Mouse (Mus musculus) left cerebral cortex, adult 2 months (tissue): ENCODE data around the gene 4930412O13Rik. TPM values are rescaled to one million over a fixed set of nuclear protein-coding genes. Genes with fewer than 3 reads are reported as not detected.

Experiments used
- DNase-seq, 2 experiments: peaks; one replicate each; pipeline ENCODE4 v3.0.0; 2021 to 2022; ENCODE audit warnings: low spot score in 2 of 2, mixed read lengths in 1 of 2; ENCODE audit errors: extremely low spot score in 1 of 2
- H3K27ac ChIP-seq: fragments of 200-600 bp; 2 replicates; pipeline ENCODE4 v1.8.1; 2022
- H3K4me3 ChIP-seq: fragments of 200-600 bp; 2 replicates; pipeline ENCODE4 v1.8.1; 2022
- CTCF ChIP-seq: fragments of 200-600 bp; IDR thresholded peaks from 2 replicates; pipeline ENCODE4 v1.8.1; 2022; ENCODE audit warnings: antibody characterized with exemption, mild to moderate bottlenecking, moderate library complexity
- intact Hi-C: fragments of 180-260 bp; cut with DNase I; formaldehyde crosslinking; loops from one replicate; pipeline ENCODE4 v1.15.1; 2025
- total RNA-seq, 2 experiments: library from RNA; stranded (reverse); gene quantifications; 2 replicates each; pipeline ENCODE4 v1.2.3; 2021

4930412O13Rik gene
- total RNA-seq, 2 experiments from 2014 or later: not detected

DNA sequence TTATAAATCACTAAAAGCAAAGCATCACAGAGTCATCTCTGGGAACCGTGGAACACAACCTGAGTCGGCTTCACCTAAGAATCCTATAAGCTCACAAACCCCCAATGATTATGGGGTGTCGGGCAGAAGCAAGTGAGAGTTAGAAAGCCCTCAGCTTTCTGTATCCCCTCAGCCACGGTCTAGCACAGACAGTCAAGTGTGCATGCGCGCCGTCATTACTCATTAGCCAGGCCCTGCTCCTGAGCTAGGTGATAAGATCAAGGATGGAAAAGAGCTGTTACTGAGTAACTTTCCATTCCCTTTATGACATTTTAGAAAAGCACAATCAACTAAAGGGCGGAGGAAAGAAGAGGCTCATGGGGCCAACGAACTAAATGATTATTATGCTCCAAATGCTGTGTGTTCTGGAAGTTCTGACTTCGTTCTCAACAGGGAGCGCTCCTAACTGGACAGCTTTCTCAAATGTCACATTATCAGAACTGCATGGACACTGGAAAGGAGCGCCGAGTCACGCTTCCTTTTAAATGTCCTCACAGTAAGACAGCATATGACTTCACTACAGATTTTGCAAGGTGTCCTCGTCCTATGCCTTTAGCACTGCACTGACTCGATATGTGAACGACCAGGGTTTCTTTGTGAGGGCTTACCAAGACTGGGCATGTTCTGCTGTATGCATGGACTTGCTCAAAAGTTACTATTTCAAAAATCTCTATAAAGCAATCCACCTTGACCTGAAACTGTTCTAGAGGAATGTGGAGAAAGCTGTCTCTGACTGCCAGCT lies 37.8 kb downstream of the 4930412O13Rik start:
- TF ChIP-seq CTCF: no peak
- H3K4me3 ChIP-seq: no peak overlapping the region
- intact Hi-C loops: no loop called here
- no peak overlapping the region for H3K27ac ChIP-seq
- DNase-seq: no peak

DNA sequence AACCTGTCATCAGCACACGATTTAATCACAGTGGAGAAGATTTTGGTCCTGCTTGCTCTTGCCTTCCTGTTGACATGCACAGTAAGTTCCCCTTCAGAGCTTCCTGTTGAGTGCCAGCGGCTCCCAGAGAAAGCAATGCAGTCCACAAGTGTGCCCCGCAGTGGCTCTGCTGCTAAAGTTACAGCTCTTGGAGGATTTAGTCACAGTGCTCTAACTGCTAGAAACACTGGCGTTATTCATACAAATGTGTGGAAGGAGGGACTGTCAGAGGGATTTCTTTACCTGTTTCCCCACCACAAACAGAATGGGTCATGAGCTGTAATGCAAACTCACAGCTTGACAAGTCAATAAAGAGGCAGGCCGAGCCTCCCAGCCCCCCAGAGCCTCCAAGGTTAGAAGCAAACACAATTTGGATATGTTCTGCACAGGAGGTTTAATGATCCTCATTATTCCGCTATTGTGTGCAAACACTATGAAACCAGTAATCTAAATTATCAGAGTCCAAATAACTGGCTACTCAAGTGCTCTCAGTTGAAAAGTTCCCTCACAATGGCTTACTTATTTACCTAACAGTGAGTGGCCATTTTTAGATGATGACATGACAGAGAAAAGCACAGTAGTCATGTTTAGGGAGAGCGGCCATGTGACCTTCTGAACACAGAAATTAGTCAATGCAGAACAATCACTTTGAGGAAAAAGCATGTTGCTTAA lies 45.3 kb downstream of the 4930412O13Rik start:
- TF ChIP-seq CTCF: no peak
- H3K4me3 ChIP-seq: no peak overlapping the region
- no peak overlapping the region for H3K27ac ChIP-seq
- intact Hi-C loops: no loop called here
- no peak for DNase-seq

DNA sequence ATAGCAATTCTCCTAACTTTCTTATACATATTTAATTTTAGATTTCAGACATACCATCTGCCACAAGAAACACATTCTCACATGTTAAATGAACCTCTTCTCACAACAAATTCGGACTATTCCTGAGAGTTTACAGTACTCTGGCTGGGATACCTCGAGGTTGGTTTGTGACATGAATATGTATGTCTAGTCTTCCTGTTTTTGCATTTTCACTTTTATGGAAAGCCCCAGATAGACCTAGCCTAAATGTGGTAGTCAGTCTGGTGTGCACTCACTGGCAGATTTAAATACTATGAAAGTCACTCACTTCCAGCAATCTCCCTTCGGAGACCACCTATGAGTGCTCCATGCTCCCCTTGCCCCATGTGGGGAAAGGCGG lies 45.8 kb downstream of the 4930412O13Rik start:
- intact Hi-C loops: no loop called here
- H3K27ac ChIP-seq: no peak overlapping the region
- no peak for DNase-seq

More for the DNA sequence above, 45.8 kb downstream of the 4930412O13Rik start:
- no peak for TF ChIP-seq CTCF
- H3K4me3 ChIP-seq: no peak overlapping the region

Other genes starting within 250 kb of the 4930412O13Rik start
- not detected for gene 9230102O04Rik, start 8.3 kb downstream of the 4930412O13Rik start, total RNA-seq
- not detected for gene Gata3, start 8.8 kb downstream of the 4930412O13Rik start, total RNA-seq
- gene Taf3, start 167.3 kb downstream of the 4930412O13Rik start, total RNA-seq: 10 to 100 TPM; 14.8 to 15.7 TPM
- 100 to 1,000 TPM; 229 to 242 TPM for gene Atp5c1, start 199.3 kb downstream of the 4930412O13Rik start, total RNA-seq
- 10 to 100 TPM; 10.7 to 14.7 TPM for gene Kin, start 199.3 kb downstream of the 4930412O13Rik start, total RNA-seq